Mouse (Mus musculus): ENCODE data around the gene 1810010H24Rik. TPM values are rescaled to one million over a fixed set of nuclear protein-coding genes. Genes with fewer than 3 reads are reported as not detected.
"Not testable (repeated sequence)": the region's sequence is repeated elsewhere in the genome, so short reads cannot be mapped to it uniquely, and the experiment has no call there.

Gene 1810010H24Rik
- polyA plus RNA-seq, 1 experiment from 2014 or later = 4.7 TPM

DNA sequence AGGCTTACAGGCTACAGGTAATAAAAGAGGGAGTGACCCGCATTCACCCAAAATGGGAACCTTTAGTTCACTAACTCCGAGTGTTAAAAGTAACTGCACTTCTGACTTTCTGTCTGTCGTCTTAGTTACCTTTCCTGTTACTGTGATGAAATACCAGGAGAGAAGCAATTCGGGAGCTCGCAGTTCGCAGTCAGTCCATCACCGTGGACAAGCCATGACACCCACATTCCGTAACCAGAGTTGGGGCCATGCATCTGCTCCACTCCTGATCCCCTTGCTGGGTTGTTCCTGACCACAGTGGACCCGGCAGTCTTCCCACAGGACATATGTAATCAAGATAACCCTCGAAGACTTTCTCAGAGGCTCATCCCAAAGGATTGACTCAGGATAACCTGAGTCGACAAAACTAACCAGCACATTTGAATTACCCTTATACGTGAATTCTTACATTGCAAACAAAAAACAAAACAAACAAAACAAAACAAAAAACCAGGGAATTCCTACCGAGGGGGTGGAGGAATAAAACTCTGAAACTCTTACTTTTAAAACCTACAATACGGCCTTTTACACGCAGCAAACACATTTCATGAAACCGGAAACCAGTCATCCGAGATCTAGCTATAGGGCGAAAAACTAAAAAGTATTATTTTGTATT, 13.7 kb upstream of the 1810010H24Rik start:
- peaks cover 7% of the 10 kb centered on the region for H3K4me1 ChIP-seq (ENCODE audit: control insufficient read depth, insufficient read depth, low read depth, low read length)
- H3K9me3 ChIP-seq (ENCODE audit: control insufficient read depth, low read length) = no peaks in the 10 kb centered on the region
- H3K27me3 ChIP-seq (replicated peaks; ENCODE audit: control insufficient read depth, insufficient read depth, low read length) = no peaks in the 10 kb centered on the region
- H3K36me3 ChIP-seq (ENCODE audit: control insufficient read depth, insufficient read depth, low read length) = no peaks in the 10 kb centered on the region
- peak overlapping the region; percentile 61 for H3K4me3 ChIP-seq (ENCODE audit: low read length)
- peak overlapping the region; percentile 89 for H3K27ac ChIP-seq (ENCODE audit: low read depth, low read length)
- 36% methylated on average over 18 of the region's 18 CpGs for WGBS
- H3K4me2 ChIP-seq (ENCODE audit: low read length) = peak overlapping the region; percentile 61
- no peak for ATAC-seq
- H3K9ac ChIP-seq (ENCODE audit: low read depth, low read length) = peak overlapping the region; percentile 75

DNA sequence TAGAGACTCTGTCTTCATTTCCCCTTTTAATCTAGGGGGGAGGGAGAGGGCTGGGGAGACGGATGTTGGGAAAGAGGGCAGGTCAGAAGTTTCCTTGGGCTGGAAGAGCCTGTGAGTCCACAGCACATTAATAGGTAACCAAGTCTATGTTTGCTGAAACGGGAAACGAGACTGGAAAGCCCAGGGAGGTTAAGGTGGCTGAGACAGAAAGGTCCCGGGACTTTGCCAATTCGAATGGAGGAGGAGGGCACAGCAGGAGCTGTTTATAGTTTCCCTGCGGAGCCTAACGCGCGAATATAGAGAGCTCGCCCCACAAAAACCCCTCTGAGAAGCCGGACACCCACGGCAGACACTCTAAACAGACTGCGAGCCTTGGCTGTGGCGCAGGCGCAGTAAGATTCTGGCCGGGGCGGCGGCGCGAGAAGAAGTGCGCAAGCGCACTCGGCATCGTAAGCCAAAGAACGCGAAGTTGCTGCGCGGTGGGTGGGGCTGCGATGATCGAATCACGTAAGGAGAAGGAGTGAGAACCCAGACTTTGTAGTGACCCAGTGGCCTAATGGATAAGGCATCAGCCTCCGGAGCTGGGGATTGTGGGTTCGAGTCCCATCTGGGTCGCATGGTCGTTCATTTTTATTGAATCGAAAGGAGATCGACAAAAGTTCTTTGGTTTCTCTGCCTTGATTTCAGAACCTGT, 13.0 kb upstream of the 1810010H24Rik start:
- peak overlapping the region; percentile 75 for H3K9ac ChIP-seq (ENCODE audit: low read depth, low read length)
- WGBS = under 1% methylated on average over 37 of the region's 37 CpGs
- ATAC-seq = peak; percentile 96
- H3K27me3 ChIP-seq (replicated peaks; ENCODE audit: control insufficient read depth, insufficient read depth, low read length) = no peaks in the 10 kb centered on the region
- peaks cover 7% of the 10 kb centered on the region for H3K4me1 ChIP-seq (ENCODE audit: control insufficient read depth, insufficient read depth, low read depth, low read length)
- H3K4me2 ChIP-seq (ENCODE audit: low read length) = peak overlapping the region; percentile 61
- no peaks in the 10 kb centered on the region for H3K9me3 ChIP-seq (ENCODE audit: control insufficient read depth, low read length)
- H3K27ac ChIP-seq (ENCODE audit: low read depth, low read length) = peak overlapping the region; percentile 89
- peak overlapping the region; percentile 61 for H3K4me3 ChIP-seq (ENCODE audit: low read length)
- no peaks in the 10 kb centered on the region for H3K36me3 ChIP-seq (ENCODE audit: control insufficient read depth, insufficient read depth, low read length)

DNA sequence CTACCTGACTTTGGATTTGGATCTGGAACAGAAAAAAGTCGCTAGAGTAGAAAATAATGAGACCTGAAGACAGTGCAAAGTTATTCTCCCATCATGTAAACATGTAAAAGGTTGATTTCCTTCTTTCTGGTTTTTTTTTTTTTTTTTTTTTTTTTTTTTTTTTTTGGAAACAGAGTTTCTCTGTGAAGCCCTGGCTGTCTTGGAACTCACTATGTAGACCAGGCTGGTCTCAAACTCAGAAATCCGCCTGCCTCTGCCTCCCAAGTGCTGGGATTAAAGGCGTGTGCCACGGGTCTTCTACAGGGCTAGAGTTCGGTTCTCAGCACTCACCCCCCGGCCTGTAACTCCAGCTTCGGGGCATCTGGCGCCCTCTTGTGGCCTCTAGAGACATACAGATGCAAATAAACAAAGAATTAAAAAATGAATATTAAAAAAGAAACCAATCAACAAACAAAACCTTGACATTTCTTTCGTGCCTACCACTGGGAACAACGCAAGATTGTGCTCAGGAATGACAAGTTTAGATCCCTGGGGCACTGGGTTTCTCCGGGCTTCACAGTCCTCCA, 11.4 kb upstream of the 1810010H24Rik start:
- no peak for ATAC-seq
- Histone ChIP-seq H3K4me3 (ENCODE audit: low read length) (no peak overlapping the region), H3K27ac (ENCODE audit: low read depth, low read length) (no peak overlapping the region), H3K4me2 (ENCODE audit: low read length) (no peak overlapping the region), H3K9me3 (ENCODE audit: control insufficient read depth, low read length) (no peaks in the 10 kb centered on the region), H3K27me3 (replicated peaks; ENCODE audit: control insufficient read depth, insufficient read depth, low read length) (no peaks in the 10 kb centered on the region), H3K4me1 (ENCODE audit: control insufficient read depth, insufficient read depth, low read depth, low read length) (peaks cover 7% of the 10 kb centered on the region), H3K9ac (ENCODE audit: low read depth, low read length) (no peak overlapping the region), H3K36me3 (ENCODE audit: control insufficient read depth, insufficient read depth, low read length) (no peaks in the 10 kb centered on the region)
- WGBS = 80% methylated on average over 11 of the region's 11 CpGs

DNA sequence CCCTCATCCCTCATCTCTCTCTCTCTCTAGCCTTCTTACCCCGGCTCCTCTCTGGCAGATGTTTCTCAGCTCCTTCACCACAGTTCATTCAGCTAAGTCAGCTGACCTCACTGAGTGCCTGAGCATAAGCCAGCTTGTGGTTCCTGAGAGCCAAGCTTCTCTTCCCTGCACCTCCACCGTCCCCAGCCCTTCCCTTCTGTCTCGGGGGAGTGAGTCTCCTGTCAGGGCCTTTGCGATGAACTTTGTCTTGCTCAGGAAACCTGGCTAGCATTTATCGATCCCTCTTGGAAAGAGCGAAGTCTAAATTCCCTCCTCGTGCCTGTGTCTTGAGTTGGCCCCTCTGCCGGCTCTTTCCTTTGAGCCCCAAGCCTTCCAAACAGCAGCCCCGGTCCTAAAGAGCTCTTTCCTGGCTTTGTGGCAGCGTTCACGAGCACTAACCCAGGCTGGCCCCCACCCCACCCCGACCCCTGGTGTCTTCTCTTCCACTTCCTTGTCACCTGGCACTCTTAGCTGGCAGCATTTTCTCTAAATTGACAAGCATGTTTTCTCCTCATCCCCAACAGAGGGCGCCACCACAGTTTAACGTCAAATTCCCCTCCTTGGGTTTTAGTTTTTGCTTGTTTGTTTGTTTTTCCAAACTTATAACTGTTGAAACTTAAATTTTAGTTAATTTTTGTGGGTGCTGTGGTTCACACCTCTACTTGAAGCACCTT, 10.7 kb upstream of the 1810010H24Rik start:
- ATAC-seq = no peak

GRCm38 (mm10) chr11:107015535-107016187, 9.8 kb upstream of the 1810010H24Rik start:
- H3K27me3 ChIP-seq (replicated peaks; ENCODE audit: control insufficient read depth, insufficient read depth, low read length); H3K4me1 ChIP-seq (ENCODE audit: control insufficient read depth, insufficient read depth, low read depth, low read length); H3K4me2 ChIP-seq (ENCODE audit: low read length); H3K9ac ChIP-seq (ENCODE audit: low read depth, low read length); ATAC-seq; H3K36me3 ChIP-seq (ENCODE audit: control insufficient read depth, insufficient read depth, low read length); H3K9me3 ChIP-seq (ENCODE audit: control insufficient read depth, low read length); H3K27ac ChIP-seq (ENCODE audit: low read depth, low read length); H3K4me3 ChIP-seq (ENCODE audit: low read length): not testable (repeated sequence)
- WGBS = 76% methylated on average over 11 of the region's 11 CpGs

More for the DNA sequence above, 10.7 kb upstream of the 1810010H24Rik start:
- Histone ChIP-seq H3K4me1 (ENCODE audit: control insufficient read depth, insufficient read depth, low read depth, low read length) (peaks cover 7% of the 10 kb centered on the region), H3K9me3 (ENCODE audit: control insufficient read depth, low read length) (no peaks in the 10 kb centered on the region), H3K9ac (ENCODE audit: low read depth, low read length) (no peak overlapping the region), H3K4me3 (ENCODE audit: low read length) (no peak overlapping the region), H3K36me3 (ENCODE audit: control insufficient read depth, insufficient read depth, low read length) (no peaks in the 10 kb centered on the region), H3K27ac (ENCODE audit: low read depth, low read length) (no peak overlapping the region), H3K27me3 (replicated peaks; ENCODE audit: control insufficient read depth, insufficient read depth, low read length) (no peaks in the 10 kb centered on the region), H3K4me2 (ENCODE audit: low read length) (no peak overlapping the region)
- WGBS = 50% methylated on average over 14 of the region's 14 CpGs

DNA sequence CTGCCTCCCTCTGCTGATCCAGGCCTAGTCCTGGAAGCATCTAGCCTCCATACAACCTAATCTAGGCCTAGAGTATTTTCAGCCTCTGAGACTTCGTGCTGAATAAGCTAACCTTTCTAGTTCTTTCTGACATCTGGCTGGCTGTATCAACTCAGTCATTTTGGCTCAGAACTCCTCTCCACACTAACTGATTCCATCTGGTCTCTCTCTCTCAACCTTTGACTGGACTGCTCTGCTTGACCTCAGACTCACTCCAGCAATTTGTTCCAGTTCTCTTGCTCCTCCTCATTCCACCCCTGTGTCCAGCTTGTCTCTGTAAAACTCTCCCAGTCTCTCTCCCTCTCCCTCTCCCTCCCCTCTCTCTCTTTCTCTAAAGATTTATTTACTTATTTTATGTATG, 8.6 kb upstream of the 1810010H24Rik start:
- no peak overlapping the region for H3K4me3 ChIP-seq (ENCODE audit: low read length)
- no peaks in the 10 kb centered on the region for H3K27me3 ChIP-seq (replicated peaks; ENCODE audit: control insufficient read depth, insufficient read depth, low read length)
- H3K36me3 ChIP-seq (ENCODE audit: control insufficient read depth, insufficient read depth, low read length) = no peaks in the 10 kb centered on the region
- no peak for ATAC-seq
- H3K4me2 ChIP-seq (ENCODE audit: low read length) = no peak overlapping the region
- H3K4me1 ChIP-seq (ENCODE audit: control insufficient read depth, insufficient read depth, low read depth, low read length) = peaks cover under 1% of the 10 kb centered on the region; the same call in 1 of the 2 replicates
- no peak overlapping the region for H3K27ac ChIP-seq (ENCODE audit: low read depth, low read length)
- 85% methylated on average over 1 of the region's 1 CpGs for WGBS
- no peak overlapping the region; the same call in 1 of the 2 replicates for H3K9ac ChIP-seq (ENCODE audit: low read depth, low read length)
- H3K9me3 ChIP-seq (ENCODE audit: control insufficient read depth, low read length) = no peaks in the 10 kb centered on the region

DNA sequence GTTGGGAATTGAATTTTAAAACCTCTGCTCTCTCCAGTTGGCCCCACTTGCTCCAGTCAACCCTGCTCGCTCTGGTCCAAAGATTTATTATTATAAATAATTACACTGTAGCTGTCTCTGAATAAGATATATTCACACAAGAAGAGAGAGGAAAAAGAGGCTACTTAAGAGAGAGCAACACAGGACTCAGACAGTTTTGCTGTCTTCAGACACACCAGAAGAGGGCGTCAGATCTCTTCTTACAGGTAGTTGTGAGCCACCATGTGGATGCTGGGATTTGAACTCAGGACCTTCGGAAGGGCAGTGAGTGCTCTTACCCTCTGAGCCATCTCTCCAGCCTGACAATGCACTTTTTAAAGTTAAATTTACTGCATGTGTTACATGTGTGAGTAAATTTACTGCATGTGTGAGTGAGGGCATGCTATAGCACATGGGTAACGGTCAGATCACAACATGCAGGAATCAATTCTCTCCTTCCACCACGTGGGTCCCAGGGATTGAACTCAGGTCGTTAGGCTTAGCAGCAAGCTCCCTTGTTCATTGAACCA, 8.1 kb upstream of the 1810010H24Rik start:
- H3K27ac ChIP-seq (ENCODE audit: low read depth, low read length) = no peak overlapping the region
- no peak overlapping the region for H3K9ac ChIP-seq (ENCODE audit: low read depth, low read length)
- H3K27me3 ChIP-seq (replicated peaks; ENCODE audit: control insufficient read depth, insufficient read depth, low read length) = no peaks in the 10 kb centered on the region
- no peaks in the 10 kb centered on the region for H3K9me3 ChIP-seq (ENCODE audit: control insufficient read depth, low read length)
- H3K4me1 ChIP-seq (ENCODE audit: control insufficient read depth, insufficient read depth, low read depth, low read length) = no peaks in the 10 kb centered on the region
- no peak overlapping the region for H3K4me3 ChIP-seq (ENCODE audit: low read length)
- H3K4me2 ChIP-seq (ENCODE audit: low read length) = no peak overlapping the region
- WGBS = 63% methylated on average over 6 of the region's 6 CpGs
- no peaks in the 10 kb centered on the region for H3K36me3 ChIP-seq (ENCODE audit: control insufficient read depth, insufficient read depth, low read length)
- ATAC-seq = no peak

DNA sequence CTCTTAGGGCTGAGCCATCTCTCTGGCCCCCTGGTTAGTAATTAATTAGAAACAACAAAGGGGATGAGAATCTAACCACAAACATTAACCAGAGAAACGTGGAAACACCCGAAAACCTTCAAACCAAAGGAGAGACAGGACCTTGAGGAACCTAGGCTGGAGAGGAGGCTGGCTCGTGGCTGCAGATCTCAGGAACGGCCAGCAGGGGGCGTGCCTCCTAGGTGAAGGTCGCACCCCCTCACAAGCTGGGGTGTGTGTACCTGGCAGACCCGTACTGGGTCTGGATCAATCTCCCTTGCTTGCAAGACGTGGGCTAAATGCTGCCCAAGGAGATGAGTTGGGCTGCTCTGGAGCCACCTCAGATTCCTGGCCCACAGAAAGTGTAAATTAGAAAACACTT, 6.9 kb upstream of the 1810010H24Rik start:
- no peaks in the 10 kb centered on the region for H3K27me3 ChIP-seq (replicated peaks; ENCODE audit: control insufficient read depth, insufficient read depth, low read length)
- H3K4me3 ChIP-seq (ENCODE audit: low read length) = no peak overlapping the region
- H3K4me1 ChIP-seq (ENCODE audit: control insufficient read depth, insufficient read depth, low read depth, low read length) = no peaks in the 10 kb centered on the region
- no peaks in the 10 kb centered on the region for H3K9me3 ChIP-seq (ENCODE audit: control insufficient read depth, low read length)
- no peak overlapping the region for H3K9ac ChIP-seq (ENCODE audit: low read depth, low read length)
- WGBS = 26% methylated on average over 8 of the region's 8 CpGs
- no peak overlapping the region for H3K27ac ChIP-seq (ENCODE audit: low read depth, low read length)
- ATAC-seq = no peak
- no peaks in the 10 kb centered on the region for H3K36me3 ChIP-seq (ENCODE audit: control insufficient read depth, insufficient read depth, low read length)
- H3K4me2 ChIP-seq (ENCODE audit: low read length) = no peak overlapping the region
